Mouse (Mus musculus): ENCODE measurements around the gene Cd28.
"Not testable (repeated sequence)": the region's sequence is repeated elsewhere in the genome, so short reads cannot be mapped to it uniquely, and the experiment has no call there.

- not testable (repeated sequence) for TF ChIP-seq GATA1 (IDR thresholded peaks at IDR 0.05; ENCODE audit: borderline replicate concordance, low read length); FLI1 (IDR thresholded peaks at IDR 0.05; ENCODE audit: low read length)
Observed at GRCm38 (mm10) chr1:60818491-60818890, 101.9 kb downstream of the Cd28 start.

Measured in megakaryocyte, embryonic 14.5 days (primary cell).